Mouse (Mus musculus) heart, embryonic 12.5 days (tissue): ENCODE measurements around the gene Tmprss12. TPM values are rescaled to one million over a fixed set of nuclear protein-coding genes. Genes with fewer than 3 reads are reported as not detected.
A peak's percentile ranks its signal among the peaks of the same experiment; 100 is the strongest.
"Not testable (repeated sequence)": the region's sequence is repeated elsewhere in the genome, so short reads cannot be mapped to it uniquely, and the experiment has no call there.

Experiments
- ATAC-seq: fragments of 200-750 bp; cut with Nextera tagmentation; 2 replicates; pipeline ENCODE4 v1.8.0; 2017; ENCODE audit warnings: moderate TSS enrichment, moderate library complexity; ENCODE audit not compliant: insufficient number of reproducible peaks, low FRiP score
- H3K27ac ChIP-seq: fragments of 300-500 bp; sonication (generic); 2 replicates; pipeline ENCODE4 v1.5.1; 2016; ENCODE audit warnings: mild to moderate bottlenecking, moderate library complexity; ENCODE audit not compliant: poor library complexity, severe bottlenecking
- H3K27me3 ChIP-seq: fragments of 300-500 bp; sonication (generic); replicated peaks from 2 replicates; pipeline ENCODE4 v1.6.1; 2016; ENCODE audit warnings: mild to moderate bottlenecking, moderate library complexity
- H3K36me3 ChIP-seq: fragments of 300-500 bp; sonication (generic); 2 replicates; pipeline ENCODE4 v1.6.1; 2016; ENCODE audit warnings: mild to moderate bottlenecking, moderate library complexity
- H3K4me1 ChIP-seq: fragments of 300-500 bp; sonication (generic); replicated peaks from 2 replicates; pipeline ENCODE4 v1.6.1; 2016; ENCODE audit warnings: mild to moderate bottlenecking
- H3K4me2 ChIP-seq: fragments of 300-500 bp; sonication (generic); 2 replicates; pipeline ENCODE4 v1.6.1; 2016; ENCODE audit warnings: mild to moderate bottlenecking, moderate library complexity
- H3K4me3 ChIP-seq: fragments of 300-500 bp; sonication (generic); 2 replicates; pipeline ENCODE4 v1.5.1; 2016; ENCODE audit warnings: mild to moderate bottlenecking
- H3K9ac ChIP-seq: fragments of 300-500 bp; sonication (generic); 2 replicates; pipeline ENCODE4 v1.6.1; 2016; ENCODE audit warnings: mild to moderate bottlenecking, moderate library complexity
- H3K9me3 ChIP-seq: fragments of 300-500 bp; sonication (generic); replicated peaks from 2 replicates; pipeline ENCODE4 v1.6.1; 2016; ENCODE audit warnings: mild to moderate bottlenecking, moderate library complexity
- WGBS: fragments of 180-500 bp; shearing (Covaris S2); methylation state at CpG from one replicate; pipeline ENCODE4 v1.1.7; 2016; 5-methylcytosine and 5-hydroxymethylcytosine counted together
- polyA plus RNA-seq: library from polyadenylated mRNA; unstranded; fragments of >200 nt; fragmentation: Nextera tagmentation; extraction: Ambion mirVana; gene quantifications from 2 replicates; pipeline ENCODE4 v1.2.1, GENCODE M21; 2016

The Tmprss12 gene
- polyA plus RNA-seq, 1 experiment from 2014 or later: not detected

- ATAC-seq: peak; percentile 87
- no peaks in the 10 kb centered on the region for H3K9me3 ChIP-seq
- 0 out of 2 replicates have a peak, but pooled peaks cover 5% of the 10 kb centered on the region for H3K27me3 ChIP-seq
- H3K27ac ChIP-seq: peak within 1 kb of the TSS; percentile 82
- H3K36me3 ChIP-seq: no peaks in the 10 kb centered on the region
- peak within 1 kb of the TSS; percentile 88 for H3K4me2 ChIP-seq
- H3K9ac ChIP-seq: peak within 1 kb of the TSS; percentile 77
- 0 out of 2 replicates have a peak, but pooled peaks cover 5% of the 10 kb centered on the region for H3K4me1 ChIP-seq
- peak within 1 kb of the TSS; percentile 57 for H3K4me3 ChIP-seq
- WGBS: 7% methylated on average over 22 of the region's 30 CpGs
Measured at GRCm38 (mm10) chr15:100304019-100304991, 23.7 kb downstream of the Tmprss12 start, which contains the start of gene Mettl7a1. TSS of gene Mettl7a1 (plus strand) at chr15:100304140.

- peak overlapping the region; percentile 88 for H3K4me2 ChIP-seq
- H3K27ac ChIP-seq: no peak overlapping the region
- WGBS: 72% methylated on average over 2 of the region's 2 CpGs
- no peak overlapping the region for H3K9ac ChIP-seq
- no peaks in the 10 kb centered on the region for H3K9me3 ChIP-seq
- 0 out of 2 replicates have a peak, but pooled peaks cover 2% of the 10 kb centered on the region for H3K27me3 ChIP-seq
- no peak for ATAC-seq
- 0 out of 2 replicates have a peak, but pooled peaks cover 3% of the 10 kb centered on the region for H3K4me1 ChIP-seq
- H3K36me3 ChIP-seq: no peaks in the 10 kb centered on the region
- no peak overlapping the region for H3K4me3 ChIP-seq
Measured at GRCm38 (mm10) chr15:100306201-100306600, 25.6 kb downstream of the Tmprss12 start.

GRCm38 (mm10) chr15:100307438-100308096 lies 26.9 kb downstream of the Tmprss12 start:
- not testable (repeated sequence) for H3K36me3 ChIP-seq, ATAC-seq, H3K4me2 ChIP-seq, H3K27me3 ChIP-seq, H3K27ac ChIP-seq, H3K9ac ChIP-seq, H3K4me3 ChIP-seq, H3K9me3 ChIP-seq
- WGBS: 37% methylated on average over 11 of the region's 11 CpGs
- H3K4me1 ChIP-seq: peaks cover 11% of the 10 kb centered on the region

GRCm38 (mm10) chr15:100312346-100312745 lies 31.7 kb downstream of the Tmprss12 start:
- 55% methylated on average over 2 of the region's 2 CpGs for WGBS
- H3K36me3 ChIP-seq: peaks cover 7% of the 10 kb centered on the region; the same call in 1 of the 2 replicates
- no peak overlapping the region for H3K9ac ChIP-seq
- no peak overlapping the region for H3K4me2 ChIP-seq
- ATAC-seq: no peak
- no peak overlapping the region for H3K4me3 ChIP-seq
- peaks cover 11% of the 10 kb centered on the region for H3K4me1 ChIP-seq
- H3K9me3 ChIP-seq: no peaks in the 10 kb centered on the region
- no peaks in the 10 kb centered on the region for H3K27me3 ChIP-seq
- no peak overlapping the region for H3K27ac ChIP-seq

GRCm38 (mm10) chr15:100314448-100315145 lies 34.0 kb downstream of the Tmprss12 start:
- H3K36me3 ChIP-seq: peaks cover 7% of the 10 kb centered on the region; the same call in 1 of the 2 replicates
- peaks cover 11% of the 10 kb centered on the region for H3K4me1 ChIP-seq
- no peaks in the 10 kb centered on the region for H3K9me3 ChIP-seq
- ATAC-seq: no peak
- WGBS: 84% methylated on average over 5 of the region's 5 CpGs
- no peak overlapping the region for H3K9ac ChIP-seq
- no peak overlapping the region for H3K4me3 ChIP-seq
- no peak overlapping the region for H3K27ac ChIP-seq
- no peak overlapping the region for H3K4me2 ChIP-seq
- no peaks in the 10 kb centered on the region for H3K27me3 ChIP-seq

GRCm38 (mm10) chr15:100318014-100318671 lies 37.5 kb downstream of the Tmprss12 start:
- WGBS: 76% methylated on average over 4 of the region's 4 CpGs
- H3K4me1 ChIP-seq, H3K9me3 ChIP-seq, H3K4me3 ChIP-seq, H3K27me3 ChIP-seq, H3K9ac ChIP-seq, H3K4me2 ChIP-seq, H3K27ac ChIP-seq, H3K36me3 ChIP-seq, ATAC-seq: not testable (repeated sequence)

GRCm38 (mm10) chr15:100319884-100320283 lies 39.2 kb downstream of the Tmprss12 start:
- Histone ChIP-seq H3K9ac (no peak overlapping the region), H3K27me3 (no peaks in the 10 kb centered on the region), H3K27ac (no peak overlapping the region), H3K4me1 (no peaks in the 10 kb centered on the region), H3K9me3 (no peaks in the 10 kb centered on the region), H3K4me2 (no peak overlapping the region), H3K4me3 (no peak overlapping the region), H3K36me3 (peaks cover under 1% of the 10 kb centered on the region; the same call in 1 of the 2 replicates)
- no peak for ATAC-seq
- 79% methylated on average over 1 of the region's 1 CpGs for WGBS

- H3K4me3 ChIP-seq: no peak overlapping the region
- no peaks in the 10 kb centered on the region for H3K4me1 ChIP-seq
- ATAC-seq: no peak
- 65% methylated on average over 9 of the region's 9 CpGs for WGBS
- H3K4me2 ChIP-seq: no peak overlapping the region
- H3K9ac ChIP-seq: no peak overlapping the region
- H3K27ac ChIP-seq: no peak overlapping the region
- H3K27me3 ChIP-seq: no peaks in the 10 kb centered on the region
- no peaks in the 10 kb centered on the region for H3K9me3 ChIP-seq
- no peaks in the 10 kb centered on the region for H3K36me3 ChIP-seq
Measured at GRCm38 (mm10) chr15:100320295-100320905, 39.8 kb downstream of the Tmprss12 start.

GRCm38 (mm10) chr15:100321134-100321533 lies 40.5 kb downstream of the Tmprss12 start:
- Histone ChIP-seq H3K9ac (no peak overlapping the region), H3K4me1 (no peaks in the 10 kb centered on the region), H3K4me3 (no peak overlapping the region), H3K27ac (no peak overlapping the region), H3K36me3 (no peaks in the 10 kb centered on the region), H3K4me2 (no peak overlapping the region), H3K27me3 (no peaks in the 10 kb centered on the region), H3K9me3 (no peaks in the 10 kb centered on the region)
- WGBS: 48% methylated on average over 5 of the region's 5 CpGs
- no peak for ATAC-seq

GRCm38 (mm10) chr15:100324021-100324591 lies 43.5 kb downstream of the Tmprss12 start:
- 60% methylated on average over 12 of the region's 12 CpGs for WGBS
- no peaks in the 10 kb centered on the region for H3K9me3 ChIP-seq
- H3K4me2 ChIP-seq: no peak overlapping the region

More at GRCm38 (mm10) chr15:100324021-100324591, 43.5 kb downstream of the Tmprss12 start:
- no peak for ATAC-seq
- Histone ChIP-seq H3K9ac (no peak overlapping the region), H3K36me3 (no peaks in the 10 kb centered on the region), H3K4me1 (no peaks in the 10 kb centered on the region), H3K27ac (no peak overlapping the region), H3K27me3 (no peaks in the 10 kb centered on the region), H3K4me3 (no peak overlapping the region)
